Mouse (Mus musculus): ENCODE measurements at regions not wholly inside any gene's neighbourhood (a gene's known extent, or its start where the extent isn't known, plus 50 kb on each side); places are given as distances from the start of the nearest gene placed in this dataset.

DNA sequence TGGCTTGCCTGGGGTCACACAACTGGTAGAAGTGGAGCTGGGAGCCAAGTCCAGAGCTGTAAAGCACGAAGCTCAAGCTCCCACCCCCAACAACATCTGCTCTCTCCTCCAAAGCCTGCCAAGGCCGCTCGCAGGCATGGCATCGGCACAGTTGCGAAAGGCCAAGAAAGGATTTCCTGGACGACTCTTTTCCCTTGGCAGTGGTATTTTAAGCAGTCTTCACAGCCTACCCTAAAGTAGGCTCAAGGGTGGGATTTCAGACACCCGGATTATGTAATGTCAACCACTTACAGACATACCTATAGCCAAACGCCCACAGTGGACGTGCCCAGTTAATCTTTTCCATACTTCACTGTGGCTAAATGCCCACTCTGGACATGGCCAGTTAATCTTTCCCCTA lies 162.6 kb downstream of the Inhbb start:
- peak; percentile 7 to 23 for DNase-seq (ENCODE audit: low spot score in 2 of 2)

DNA sequence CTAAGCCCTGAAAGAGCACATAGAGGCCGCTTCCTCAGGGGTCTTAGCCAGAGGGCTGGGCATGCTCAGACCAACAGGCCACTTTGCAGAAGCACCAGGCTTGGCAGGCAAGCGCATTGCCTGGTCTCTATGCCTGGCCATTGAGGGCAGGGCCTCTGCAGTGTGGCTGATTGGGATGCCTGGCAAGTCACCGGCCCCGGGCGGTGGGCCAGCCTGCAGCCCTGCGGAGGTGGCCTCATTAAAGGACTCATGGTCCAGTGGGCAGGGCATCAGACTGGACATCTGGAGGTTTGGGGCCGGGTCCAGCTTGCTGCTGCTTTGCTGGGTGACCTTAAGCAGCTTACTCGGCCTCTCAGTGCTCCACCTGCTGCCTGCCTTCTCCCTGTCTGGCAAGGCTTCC lies 165.3 kb downstream of the Inhbb start:
- DNase-seq (ENCODE audit: low spot score in 2 of 2), result peak; percentile 36 to 68

DNA sequence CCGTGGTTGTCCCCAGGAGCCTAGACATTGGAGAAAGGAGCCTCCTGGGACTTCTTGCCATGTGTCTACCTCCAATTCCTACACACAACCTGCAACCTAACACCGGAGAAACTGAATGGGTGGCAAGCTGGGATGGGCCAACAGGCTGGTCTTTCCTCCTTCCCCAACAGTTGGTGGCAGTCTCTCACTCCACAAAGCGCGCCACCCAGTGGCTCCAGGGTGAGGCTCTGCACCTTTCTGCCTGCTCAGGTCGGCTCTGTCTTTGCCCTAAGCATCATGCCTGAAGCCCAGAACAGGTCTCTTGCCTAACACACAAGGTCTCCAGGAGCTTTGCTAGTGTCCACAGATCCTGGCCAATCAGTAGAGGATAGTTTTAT lies 166.0 kb downstream of the Inhbb start:
- peak in 1 of 2 experiments; percentile 6 for DNase-seq (ENCODE audit: low spot score in 2 of 2)

DNA sequence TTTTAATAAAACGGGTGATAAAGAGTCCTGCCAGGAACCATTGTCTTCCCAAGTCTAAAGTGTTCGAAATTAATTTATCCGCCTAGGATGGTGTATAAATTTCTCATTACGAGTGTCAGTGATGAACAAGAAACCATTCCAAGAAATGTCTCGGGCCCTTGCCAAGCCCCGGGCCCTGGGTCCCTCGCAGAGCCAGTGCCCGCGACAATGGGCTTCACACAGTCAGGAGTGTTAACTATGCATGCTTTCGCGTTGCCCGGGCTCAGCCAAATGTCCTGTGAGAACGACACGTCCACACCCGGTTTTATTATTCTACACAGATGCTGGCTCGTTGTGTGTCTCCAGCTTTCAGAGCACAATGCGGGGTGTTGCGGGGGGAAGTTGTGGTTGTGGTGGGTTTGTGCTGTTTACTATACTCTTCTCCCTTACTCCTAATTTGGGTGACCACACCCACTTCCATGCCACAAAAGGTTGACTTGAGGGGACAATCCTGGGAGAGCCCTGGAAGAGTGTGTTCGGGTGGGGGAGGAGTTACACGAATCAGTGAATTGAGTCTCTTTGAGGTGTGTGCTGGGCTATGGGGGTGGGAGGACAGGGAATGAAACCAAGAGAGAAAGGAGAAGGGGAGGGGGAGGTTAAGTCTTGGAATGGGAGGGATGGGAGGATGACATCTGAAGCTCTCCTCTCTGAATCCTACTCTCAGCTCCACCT lies 166.5 kb downstream of the Inhbb start:
- peak in 1 of 2 experiments; percentile 12 for DNase-seq (ENCODE audit: low spot score in 2 of 2)

DNA sequence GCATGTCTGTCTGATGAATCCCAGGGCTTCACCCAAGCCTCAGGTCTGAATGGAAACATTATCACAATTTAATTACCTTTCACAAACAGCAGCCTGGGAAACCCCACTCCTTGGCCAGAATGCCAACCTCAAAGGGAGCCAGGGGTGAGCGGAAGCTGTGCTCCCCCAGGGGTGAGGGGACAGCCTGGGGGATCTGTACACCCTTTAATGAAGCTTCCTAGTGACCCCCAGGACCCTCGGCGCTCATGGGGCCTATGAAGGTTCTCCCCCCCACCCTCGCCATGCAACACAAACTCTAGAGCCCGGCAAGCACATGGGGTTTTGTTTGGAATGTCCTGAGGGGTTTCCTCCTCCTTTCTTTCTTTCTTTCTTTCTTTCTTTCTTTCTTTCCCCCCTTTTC lies 167.1 kb downstream of the Inhbb start:
- DNase-seq (ENCODE audit: low spot score in 2 of 2), result no peak

DNA sequence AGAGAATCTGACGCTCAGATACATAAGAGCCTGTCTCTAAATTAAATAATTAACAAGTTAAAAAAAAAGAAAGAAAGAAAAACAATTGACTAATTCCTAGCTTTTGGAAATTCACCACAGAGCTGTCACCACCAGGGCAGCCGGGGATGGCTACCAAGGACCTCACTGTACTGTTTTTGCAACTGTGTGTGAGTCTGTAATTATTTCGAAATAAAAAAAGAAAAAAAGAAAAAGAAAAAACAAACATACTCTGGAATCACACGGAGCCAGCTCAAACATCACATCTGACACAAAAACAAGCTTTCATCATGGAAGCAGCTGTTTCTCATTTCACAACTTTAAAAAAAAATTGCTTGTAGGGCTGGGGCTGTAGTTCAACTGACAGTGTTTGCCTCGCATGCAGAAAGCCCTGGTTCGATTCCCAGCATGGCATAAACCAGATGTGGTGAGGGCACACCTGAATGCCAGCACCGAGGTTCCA lies 168.6 kb downstream of the Inhbb start:
- DNase-seq (ENCODE audit: low spot score in 2 of 2), result no peak

DNA sequence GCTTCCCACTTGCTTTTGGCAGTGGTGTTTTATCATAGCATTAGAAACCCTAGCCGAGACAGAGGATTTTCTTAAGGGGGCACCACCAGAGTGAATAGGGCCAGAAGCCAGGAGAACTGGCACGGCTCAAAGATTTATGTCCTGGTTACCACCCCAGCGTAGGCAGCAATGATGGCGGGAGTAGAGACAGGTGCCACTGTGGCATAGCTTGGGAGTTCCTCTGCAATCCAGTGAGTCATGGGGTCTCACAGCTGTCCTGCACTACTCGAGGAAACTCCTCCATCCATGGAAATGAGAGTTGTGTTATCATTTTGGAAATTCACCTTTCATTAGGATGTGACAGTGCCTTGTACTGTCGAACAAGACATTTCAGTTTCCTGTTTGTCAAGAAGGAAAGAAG lies 169.6 kb downstream of the Inhbb start:
- DNase-seq (ENCODE audit: low spot score in 2 of 2), result no peak

DNA sequence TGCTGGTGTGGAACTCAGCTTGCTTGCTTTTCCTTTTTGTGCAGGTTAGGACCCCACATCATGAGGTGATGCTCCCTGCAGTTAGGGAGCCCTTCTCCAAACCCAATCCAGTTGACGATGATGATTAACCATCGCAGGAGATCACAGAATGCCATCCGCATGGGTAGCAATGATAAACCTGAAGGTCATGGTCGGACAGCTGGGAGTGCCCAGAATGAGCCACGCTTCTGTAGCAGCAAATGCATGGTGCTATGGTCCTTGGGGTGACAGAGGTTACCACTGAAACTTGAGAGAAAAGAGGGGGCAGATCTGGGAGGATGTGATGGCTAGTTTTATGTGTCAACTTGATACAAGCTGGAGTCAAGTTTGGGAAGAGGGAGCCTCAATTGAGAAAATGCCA lies 170.3 kb downstream of the Inhbb start:
- DNase-seq (ENCODE audit: low spot score in 2 of 2), result no peak

DNA sequence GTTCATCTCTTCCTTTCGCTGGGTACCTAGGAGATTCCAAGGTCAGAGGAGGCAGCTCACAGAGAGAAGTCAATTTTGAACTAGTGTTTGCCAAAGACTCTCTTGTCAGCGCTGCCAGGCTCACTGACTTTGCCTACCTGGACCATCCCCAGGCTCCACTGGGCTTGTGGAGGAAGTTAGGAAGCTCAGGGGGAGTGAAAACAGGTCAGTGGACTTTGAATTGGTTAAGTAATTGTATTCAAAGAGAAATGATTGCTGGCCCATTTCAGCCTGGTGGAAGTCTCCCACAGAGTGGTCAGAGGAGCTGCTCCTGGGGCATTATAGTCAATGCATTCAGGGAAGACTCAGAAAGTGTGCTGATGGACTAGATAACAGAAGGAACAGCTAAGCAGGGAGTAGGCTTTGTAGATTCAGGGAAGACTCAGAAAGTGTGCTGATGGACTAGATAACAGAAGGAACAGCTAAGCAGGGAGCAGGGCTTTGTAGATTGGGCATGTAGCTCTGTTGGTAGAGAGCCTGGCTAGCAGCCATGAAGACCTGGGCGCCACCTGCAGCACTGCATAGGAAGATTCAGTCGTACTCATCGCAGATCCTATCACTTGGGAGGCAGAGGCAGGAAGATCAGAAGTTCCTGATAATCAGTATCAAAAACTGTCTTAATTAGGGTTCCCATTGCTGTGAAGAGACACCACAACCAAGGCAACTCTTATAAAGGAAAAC lies 173.1 kb downstream of the Inhbb start:
- no peak for DNase-seq (ENCODE audit: low spot score in 2 of 2)

DNA sequence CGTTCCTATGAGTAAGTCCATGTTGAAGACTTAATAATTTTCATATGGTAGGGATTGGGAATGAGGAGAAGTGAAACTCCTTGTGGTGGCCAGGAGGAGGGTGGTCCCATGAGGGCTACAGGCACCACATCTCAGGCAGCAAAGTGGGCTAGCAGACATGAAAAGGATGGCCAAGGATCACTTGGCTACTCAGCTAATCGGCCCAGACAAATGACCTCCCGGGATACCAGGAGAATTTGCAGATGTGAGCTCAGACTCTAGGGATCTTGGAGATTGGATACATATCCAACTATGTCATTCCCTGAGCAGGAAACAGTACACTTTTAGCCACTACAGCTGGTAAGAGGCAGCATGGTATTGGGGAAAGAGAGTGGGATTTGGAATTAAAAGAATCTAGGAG lies 174.9 kb downstream of the Inhbb start:
- no peak for DNase-seq (ENCODE audit: low spot score in 2 of 2)

DNA sequence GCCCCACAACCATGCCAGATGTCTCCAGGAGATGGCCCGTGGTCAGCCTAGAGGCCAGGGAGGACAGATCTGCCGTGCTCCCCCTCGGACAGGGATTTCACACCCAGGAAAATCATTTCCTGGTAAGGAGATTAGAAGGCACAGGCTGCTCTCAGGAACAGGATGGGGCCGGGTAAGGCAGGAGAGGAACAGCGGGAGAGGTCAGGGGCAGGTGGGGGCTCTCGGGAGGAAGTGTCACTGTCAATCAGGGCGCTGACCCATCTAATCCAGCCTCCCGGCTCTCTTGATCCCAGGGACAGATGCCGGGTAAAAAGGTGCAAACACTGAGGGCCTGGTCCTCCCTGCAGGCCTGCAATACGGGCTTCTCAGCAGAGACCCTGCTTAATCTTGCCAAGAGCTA lies 183.6 kb downstream of the Inhbb start:
- no peak for DNase-seq (ENCODE audit: low spot score in 2 of 2)

DNA sequence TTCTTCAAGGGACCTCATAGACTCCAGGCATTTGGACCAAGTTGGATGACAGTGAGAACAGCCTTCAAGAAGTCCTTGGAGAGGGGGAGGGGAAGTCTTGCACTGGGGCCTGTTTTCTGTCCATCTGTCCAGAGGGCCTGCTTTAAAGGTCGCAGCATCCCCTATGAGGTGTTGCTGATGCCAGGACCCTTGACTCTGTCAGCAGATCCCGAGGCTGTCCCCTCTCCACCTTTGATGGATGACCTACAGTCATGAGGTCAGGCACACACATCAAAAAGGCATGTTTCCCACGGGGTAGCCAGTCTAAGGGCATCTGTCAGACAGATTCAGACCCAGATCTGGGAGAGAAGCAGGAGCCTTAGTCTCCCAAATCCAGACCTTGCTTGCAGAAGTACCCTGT lies 183.4 kb upstream of the Gli2 start:
- no peak for DNase-seq (ENCODE audit: low spot score in 2 of 2)

DNA sequence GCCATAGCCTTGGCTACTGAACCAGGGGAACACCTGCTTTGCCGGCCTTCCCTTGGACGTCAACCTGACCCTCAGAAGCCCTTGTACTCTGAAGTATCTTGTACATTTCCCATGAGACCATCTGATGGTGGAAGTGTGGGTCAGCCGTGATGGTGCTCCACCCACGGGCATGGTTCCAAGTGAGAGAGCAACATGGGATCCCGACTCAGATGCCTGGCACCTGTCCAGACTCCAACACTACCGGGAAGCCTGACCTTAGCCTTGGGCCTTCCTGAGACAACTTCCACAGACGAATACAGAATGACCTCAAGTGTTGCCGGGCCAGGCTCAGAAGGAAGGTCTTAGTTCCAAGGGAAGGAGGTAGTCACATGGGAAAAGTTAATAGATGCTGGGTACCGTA lies 181.0 kb upstream of the Gli2 start:
- no peak for DNase-seq (ENCODE audit: low spot score in 2 of 2)

DNA sequence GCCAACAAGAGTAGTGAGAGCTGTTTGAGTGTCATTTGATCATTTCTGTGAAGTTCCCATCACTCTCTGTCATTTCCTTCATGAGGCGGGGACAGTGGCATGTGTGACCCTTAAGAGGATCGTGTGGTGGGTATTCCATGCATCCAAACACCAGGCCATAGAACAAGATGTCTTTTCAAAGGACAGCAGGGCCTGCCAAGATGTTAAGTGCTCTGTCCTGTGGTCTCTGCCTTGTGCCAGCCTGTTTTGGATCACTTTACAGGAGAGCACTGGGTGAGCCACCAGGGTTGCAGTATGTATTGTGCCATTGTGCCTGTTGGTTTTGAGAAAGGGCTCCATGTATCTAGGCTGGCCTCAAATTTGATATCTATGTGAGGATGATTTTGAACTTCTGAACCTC lies 173.6 kb upstream of the Gli2 start:
- DNase-seq (ENCODE audit: low spot score in 2 of 2), result no peak

DNA sequence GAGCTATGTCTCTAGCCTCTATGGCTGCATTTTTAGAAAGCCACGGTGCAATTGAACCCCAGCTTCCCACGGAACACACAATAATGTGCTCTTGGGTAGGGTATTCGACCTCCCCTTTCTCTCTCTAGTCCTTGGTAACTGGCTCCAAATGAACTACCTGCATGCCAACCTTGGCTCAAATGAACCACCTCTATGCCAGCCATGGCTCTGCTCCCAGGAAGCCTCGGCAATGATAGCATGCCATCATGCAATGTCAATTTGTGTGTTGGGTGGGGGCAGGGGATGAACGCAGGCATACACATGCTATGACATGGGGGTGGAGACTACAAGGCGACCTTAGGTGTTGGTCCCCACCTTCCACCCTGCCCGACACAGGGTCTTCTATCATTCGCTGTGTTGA lies 170.5 kb upstream of the Gli2 start:
- no peak for DNase-seq (ENCODE audit: low spot score in 2 of 2)

DNA sequence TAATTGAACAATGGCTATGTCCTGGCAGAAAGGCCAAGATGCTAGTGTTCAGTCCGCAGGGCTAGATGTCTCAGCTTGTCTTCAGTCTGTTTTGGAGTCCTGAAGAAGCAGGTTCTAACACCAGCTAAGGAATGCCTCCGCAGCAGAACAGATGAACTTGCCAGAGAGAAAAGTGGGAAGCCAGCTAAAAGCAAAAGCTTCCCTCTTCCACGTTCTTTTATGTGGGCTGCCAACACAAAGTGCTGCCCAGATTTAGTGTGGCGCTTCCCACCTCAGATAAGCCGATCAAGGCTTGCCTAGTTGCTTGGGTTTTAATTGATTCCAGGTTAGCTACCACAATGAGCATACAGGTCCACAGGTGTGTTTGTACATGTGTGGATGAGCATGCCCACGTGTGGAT lies 168.5 kb upstream of the Gli2 start:
- peak in 1 of 2 experiments; percentile 17 for DNase-seq (ENCODE audit: low spot score in 2 of 2)

DNA sequence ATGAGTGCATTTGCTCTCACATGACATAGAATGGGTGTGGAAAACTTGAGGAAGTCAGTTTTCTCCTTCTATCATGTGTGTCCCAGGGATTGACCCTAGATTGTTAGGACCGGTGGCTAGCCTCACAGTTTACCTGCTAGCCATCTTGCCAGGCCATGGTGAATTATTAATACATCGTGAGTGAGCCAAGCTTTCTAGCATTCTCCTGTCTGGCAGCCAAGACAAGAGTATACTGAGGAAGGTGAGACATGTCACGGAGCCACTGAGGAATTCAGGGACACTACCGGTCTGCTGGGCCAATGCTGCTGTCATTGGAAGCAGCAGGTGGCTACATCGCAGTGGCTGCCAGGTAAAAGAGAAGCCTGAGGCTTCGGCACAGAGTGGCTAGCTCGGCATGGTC lies 167.6 kb upstream of the Gli2 start:
- no peak for DNase-seq (ENCODE audit: low spot score in 2 of 2)

DNA sequence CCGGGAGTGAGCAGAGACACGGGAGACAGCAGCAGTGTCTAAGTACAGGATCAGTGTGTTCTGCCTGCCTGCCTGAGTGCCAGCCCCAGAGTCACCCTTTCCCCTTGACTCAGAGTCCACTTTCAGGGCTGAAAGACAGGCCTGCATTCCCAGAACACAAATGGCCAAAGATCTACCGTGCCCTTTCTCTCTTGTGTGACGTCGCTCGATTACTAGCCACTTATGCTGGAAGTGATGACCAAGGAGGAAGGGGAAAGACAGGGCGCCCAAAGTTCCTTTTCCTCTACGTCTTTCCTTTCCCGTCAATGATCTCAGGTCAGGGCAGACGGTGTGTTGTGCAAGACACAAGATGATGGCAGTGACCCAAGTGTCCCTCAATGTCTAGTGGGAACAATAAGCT lies 166.4 kb upstream of the Gli2 start:
- DNase-seq (ENCODE audit: low spot score in 2 of 2), result no peak

DNA sequence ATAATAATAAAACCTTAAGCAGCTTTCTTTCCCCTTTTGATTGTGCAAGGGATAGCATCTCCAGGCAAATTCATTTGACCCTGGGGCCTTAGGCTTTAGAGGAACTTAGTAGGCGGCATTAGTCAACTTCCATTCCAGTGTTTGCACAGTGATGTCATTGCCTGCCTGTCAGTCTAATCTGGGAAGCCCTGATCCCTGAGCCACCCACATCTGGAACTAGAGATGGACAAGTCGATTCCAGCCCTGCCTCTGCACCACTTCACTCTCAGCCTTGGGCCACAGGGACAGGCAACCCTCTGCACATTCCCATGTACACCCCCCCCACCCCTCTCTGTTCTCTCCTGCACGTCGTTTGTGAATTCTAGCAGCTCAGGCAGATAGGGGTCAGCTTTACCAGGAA lies 164.0 kb upstream of the Gli2 start:
- DNase-seq (ENCODE audit: low spot score in 2 of 2), result no peak

DNA sequence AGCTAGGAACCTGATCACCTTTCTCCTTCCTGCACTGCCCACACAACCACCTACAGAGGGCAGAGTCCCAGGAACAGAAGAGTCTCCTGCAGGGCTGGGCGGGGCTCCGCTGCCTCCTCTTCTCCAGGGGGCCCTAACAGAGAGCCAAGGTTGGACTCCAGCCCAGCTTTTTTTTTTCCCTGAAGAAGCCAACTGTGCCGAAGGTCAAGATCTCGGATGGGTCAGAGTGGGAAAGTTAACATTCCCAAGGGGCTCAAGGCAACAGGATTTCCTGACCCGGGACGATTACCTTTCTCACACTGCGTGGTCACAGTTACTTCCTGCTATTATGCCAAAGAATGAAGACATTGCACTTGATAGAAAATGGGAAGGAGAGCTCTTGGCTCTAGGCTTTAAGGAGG lies 156.2 kb upstream of the Gli2 start:
- DNase-seq (ENCODE audit: low spot score in 2 of 2), result no peak

DNA sequence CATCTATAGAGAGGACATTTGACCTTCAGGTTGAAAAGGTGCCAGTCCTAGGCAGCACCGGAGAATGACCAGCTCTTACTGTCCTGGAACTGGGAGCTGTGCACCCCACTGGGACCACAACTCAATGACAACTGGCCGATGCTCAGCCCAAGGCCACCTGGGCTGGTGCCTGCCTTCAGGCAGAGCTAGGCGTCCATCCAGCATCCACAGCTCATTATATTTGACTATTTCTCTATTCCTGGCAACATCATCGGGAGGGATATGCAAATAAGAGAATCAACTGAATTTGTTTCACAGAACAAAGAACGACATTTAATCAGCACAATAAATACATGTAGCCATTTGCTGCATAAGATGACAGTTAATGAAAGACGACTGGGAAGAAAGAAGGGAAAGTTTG lies 149.0 kb upstream of the Gli2 start:
- no peak for DNase-seq (ENCODE audit: low spot score in 2 of 2)

DNA sequence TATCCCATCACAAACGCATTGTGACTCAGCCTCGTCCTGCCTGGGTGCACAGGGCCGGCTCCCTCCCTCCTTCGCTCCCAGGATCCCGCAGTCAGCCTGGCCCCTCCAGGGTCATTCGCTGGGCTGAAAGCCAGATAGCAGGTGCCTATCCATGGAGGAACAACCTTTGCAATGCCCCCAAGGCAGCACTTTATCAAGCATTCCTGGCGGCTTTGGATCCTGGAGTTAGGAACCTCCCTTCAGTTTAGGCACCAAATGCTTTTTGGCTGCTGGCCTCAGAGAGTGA lies 143.9 kb upstream of the Gli2 start:
- DNase-seq (ENCODE audit: low spot score in 2 of 2), result no peak

DNA sequence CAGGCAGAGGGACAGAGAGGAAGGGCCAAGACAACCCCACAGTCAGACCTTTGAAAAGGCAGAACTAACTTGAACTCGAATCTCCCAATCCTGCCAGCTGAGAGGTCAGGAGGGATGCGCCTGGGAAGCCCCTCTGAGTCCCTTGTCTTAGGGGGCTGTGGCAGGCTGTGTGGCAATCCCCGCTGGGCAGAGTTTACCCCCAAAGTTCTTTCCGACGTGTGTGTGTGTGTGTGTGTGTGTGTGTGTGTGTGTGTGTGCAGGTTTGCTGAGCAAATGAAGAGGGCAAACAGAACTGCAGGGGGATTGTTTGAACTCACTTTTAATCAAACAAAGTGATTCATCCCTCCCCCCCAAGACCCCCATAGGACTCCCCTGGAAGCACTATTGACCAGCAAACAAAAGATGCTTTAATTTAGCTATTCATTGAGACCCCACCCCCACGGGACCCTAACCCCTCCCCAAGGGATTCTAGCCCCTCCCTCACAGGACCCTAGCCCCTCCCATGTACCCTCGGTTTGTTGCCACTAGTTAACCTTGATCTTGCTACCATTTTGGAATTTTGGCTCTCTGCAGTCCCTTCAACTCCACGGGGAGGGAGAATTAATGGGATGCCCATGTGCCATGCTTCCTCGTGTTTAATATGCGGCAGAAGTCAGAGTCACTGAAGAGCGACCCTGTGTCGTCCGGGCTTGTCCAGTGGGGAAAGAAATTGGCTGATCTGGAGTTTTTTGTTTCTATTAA lies 143.4 kb upstream of the Gli2 start:
- no peak for DNase-seq (ENCODE audit: low spot score in 2 of 2)

All from left cerebral cortex, adult 18-20 months (tissue).